24 mouse cellular contexts compared by ENCODE assay signal in the genomic region with DNA sequence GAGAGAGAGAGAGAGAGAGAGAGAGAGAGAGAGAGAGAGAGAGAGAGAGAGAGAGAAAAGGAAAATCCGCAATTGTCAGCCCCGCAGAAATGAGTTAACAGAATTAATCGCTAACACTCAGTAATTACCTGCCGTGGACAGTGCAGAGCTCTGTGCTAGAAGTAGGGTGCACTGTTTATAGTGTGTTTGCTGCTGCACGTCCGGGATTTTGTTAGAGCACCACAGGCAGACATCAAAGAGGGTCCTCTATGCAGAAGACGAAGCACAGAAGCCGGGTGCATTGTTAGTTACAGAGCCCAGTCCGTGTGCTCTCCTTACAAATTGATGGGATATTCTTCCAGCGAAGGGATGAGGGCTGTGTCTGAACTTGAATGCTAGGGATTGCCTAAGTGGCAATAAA.
DNase-seq lines count a peak whose midpoint lies in the region; ATAC-seq lines count a peak whose summit lies in the region.
"Had no signal": no experiment of that assay in that cellular context is flagged by ENCODE, and none has a peak within 500 bp of the region (broad histone marks: within the 10 kb centered on the region; RNA-seq: fewer than 3 reads in every experiment).

No protein-coding gene starts in this region.

- H3K4me3 ChIP-seq in neural tube, embryonic 11.5 days (ENCODE audit: low read depth, low read length) = no peak overlapping the region
- H3K4me3 ChIP-seq in forebrain, embryonic 15.5 days = no peak overlapping the region
- no peak overlapping the region for H3K4me3 ChIP-seq in midbrain, embryonic 15.5 days
- H3K4me3 ChIP-seq: embryonic facial prominence, embryonic 15.5 days; heart, adult 2 months; kidney, embryonic 15.5 days; limb, embryonic 12.5 days had no signal

- 54% methylated on average over 10 of the region's 10 CpGs for WGBS in neural tube, embryonic 11.5 days
- WGBS in forebrain, embryonic 15.5 days = 24% methylated on average over 10 of the region's 10 CpGs
- WGBS in midbrain, embryonic 15.5 days = 28% methylated on average over 10 of the region's 10 CpGs

- no peaks in the 10 kb centered on the region for H3K9me3 ChIP-seq in neural tube, embryonic 11.5 days (ENCODE audit: control insufficient read depth, low read length)
- no peaks in the 10 kb centered on the region for H3K9me3 ChIP-seq in forebrain, embryonic 15.5 days
- H3K9me3 ChIP-seq in midbrain, embryonic 15.5 days = no peaks in the 10 kb centered on the region
- H3K9me3 ChIP-seq: embryonic facial prominence, embryonic 15.5 days; kidney, embryonic 15.5 days; limb, embryonic 12.5 days had no signal

- H3K27ac ChIP-seq in neural tube, embryonic 11.5 days (ENCODE audit: low read depth, low read length) = no peak overlapping the region
- H3K27ac ChIP-seq in forebrain, embryonic 15.5 days (replicated peaks) = peak overlapping the region; percentile 46
- 0 out of 2 replicates have a peak overlapping the region, but pooled peaks have one; percentile 42 for H3K27ac ChIP-seq in midbrain, embryonic 15.5 days
- H3K27ac ChIP-seq: embryonic facial prominence, embryonic 15.5 days; heart, adult 2 months; kidney, embryonic 15.5 days; limb, embryonic 12.5 days; macrophage had no signal

- ATAC-seq in neural tube, embryonic 11.5 days (ENCODE audit: insufficient read depth, low FRiP score, low TSS enrichment) = peak; percentile 63; the same call in 1 of the 2 replicates
- ATAC-seq in forebrain, embryonic 15.5 days (replicated peaks) = 0 out of 2 replicates have a peak, but pooled peaks have one; percentile 43
- ATAC-seq in midbrain, embryonic 15.5 days (replicated peaks) = no peak; the same call in 1 of the 2 replicates
- ATAC-seq: intestine, postnatal 0 days; liver, postnatal 0 days; lung, postnatal 0 days had no signal

- no peaks in the 10 kb centered on the region; the same call in 1 of the 2 replicates for H3K4me1 ChIP-seq in neural tube, embryonic 11.5 days (ENCODE audit: control insufficient read depth, insufficient read depth, low read length)
- peaks cover 12% of the 10 kb centered on the region for H3K4me1 ChIP-seq in forebrain, embryonic 15.5 days
- peaks cover 11% of the 10 kb centered on the region for H3K4me1 ChIP-seq in midbrain, embryonic 15.5 days
- H3K4me1 ChIP-seq: kidney, embryonic 15.5 days had no signal

- H3K27me3 ChIP-seq in neural tube, embryonic 11.5 days (ENCODE audit: control insufficient read depth, insufficient read depth, low read length) = no peaks in the 10 kb centered on the region
- no peaks in the 10 kb centered on the region for H3K27me3 ChIP-seq in forebrain, embryonic 15.5 days
- no peaks in the 10 kb centered on the region for H3K27me3 ChIP-seq in midbrain, embryonic 15.5 days (replicated peaks)
- H3K27me3 ChIP-seq: embryonic facial prominence, embryonic 15.5 days; kidney, embryonic 15.5 days; limb, embryonic 12.5 days had no signal

- no peak overlapping the region for H3K4me2 ChIP-seq in neural tube, embryonic 11.5 days (ENCODE audit: low read depth)
- H3K4me2 ChIP-seq in forebrain, embryonic 15.5 days (replicated peaks) = no peak overlapping the region
- no peak overlapping the region for H3K4me2 ChIP-seq in midbrain, embryonic 15.5 days
- H3K4me2 ChIP-seq: embryonic facial prominence, embryonic 15.5 days; kidney, embryonic 15.5 days; limb, embryonic 12.5 days; liver, embryonic 11.5 days had no signal

- no peak overlapping the region for H3K9ac ChIP-seq in neural tube, embryonic 11.5 days (ENCODE audit: low read length)
- H3K9ac ChIP-seq in forebrain, embryonic 15.5 days (replicated peaks) = no peak overlapping the region
- H3K9ac ChIP-seq in midbrain, embryonic 15.5 days = no peak overlapping the region
- H3K9ac ChIP-seq: embryonic facial prominence, embryonic 15.5 days; kidney, embryonic 15.5 days; limb, embryonic 12.5 days; liver, postnatal 0 days had no signal

- DNase-seq in heart, adult 11 months = peak; percentile 46
- DNase-seq in heart, adult 8-10 months (ENCODE audit: low spot score) = no peak
- no peak for DNase-seq in neural tube, embryonic 11.5 days (ENCODE audit: low spot score)
- DNase-seq in neural tube, embryonic 10.5 days (ENCODE audit: extremely low spot score, low spot score) = no peak
- no peak for DNase-seq in layer of hippocampus, adult 11-12 months (ENCODE audit: low spot score)
- DNase-seq in cerebellum, adult 11 months = no peak
- DNase-seq: cerebellum, adult 18-20 months; cerebellum, postnatal 14 days; gastrocnemius, postnatal 14 days; heart, adult 2 months; kidney, postnatal 36 days; liver, postnatal 0 days; right cerebral cortex, postnatal 14 days; spleen, adult 18-20 months; thymus, postnatal 14 days had no signal

- no peaks in the 10 kb centered on the region for H3K36me3 ChIP-seq in neural tube, embryonic 11.5 days (ENCODE audit: control insufficient read depth, insufficient read depth, low read length)
- H3K36me3 ChIP-seq in forebrain, embryonic 15.5 days = no peaks in the 10 kb centered on the region
- H3K36me3 ChIP-seq in midbrain, embryonic 15.5 days (replicated peaks) = no peaks in the 10 kb centered on the region
- H3K36me3 ChIP-seq: embryonic facial prominence, embryonic 15.5 days; kidney, embryonic 15.5 days; limb, embryonic 12.5 days had no signal
